Mouse (Mus musculus): ENCODE measurements around the gene Dagla. TPM values are rescaled to one million over a fixed set of nuclear protein-coding genes. Genes with fewer than 3 reads are reported as not detected.

The Dagla gene
- total and polyA plus RNA-seq, 2 experiments from 2014 or later = 0.60 to 0.92 TPM

GRCm38 (mm10) chr19:10205051-10205450, 99.6 kb downstream of the Dagla start:
- DNase-seq (ENCODE audit: low spot score) (no peak), ATAC-seq (ENCODE audit: insufficient read depth, low read depth) (no peak)
- Histone ChIP-seq H3K9me3 (replicated peaks; ENCODE audit: control insufficient read depth, low read length) (no peaks in the 10 kb centered on the region), H3K9ac (replicated peaks; ENCODE audit: low read depth, low read length) (no peak overlapping the region), H3K4me1 (ENCODE audit: control insufficient read depth, insufficient read depth) (peaks cover 9% of the 10 kb centered on the region; the same call in 1 of the 2 replicates), H3K4me3 (ENCODE audit: low read depth, low read length) (no peak overlapping the region; the same call in 1 of the 2 replicates), H3K27me3 (ENCODE audit: control insufficient read depth, insufficient read depth, low read length) (no peaks in the 10 kb centered on the region), H3K36me3 (replicated peaks; ENCODE audit: control insufficient read depth, insufficient read depth, low read length) (peaks cover 39% of the 10 kb centered on the region), H3K27ac (ENCODE audit: low read depth) (peak overlapping the region; percentile 75), H3K4me2 (ENCODE audit: low read depth, low read length) (peak overlapping the region; percentile 78; the same call in 1 of the 2 replicates)
- TF ChIP-seq EP300 (IDR thresholded peaks at IDR 0.05; ENCODE audit: low read depth) (no peak), CTCF (IDR thresholded peaks at IDR 0.05; ENCODE audit: low read depth) (no peak)
- 64% methylated on average over 6 of the region's 6 CpGs for WGBS

GRCm38 (mm10) chr19:10204616-10205001, 100.1 kb downstream of the Dagla start:
- ATAC-seq (ENCODE audit: insufficient read depth, low read depth) = peak; percentile 54; the same call in 1 of the 2 replicates
- WGBS = 2% methylated on average over 5 of the region's 5 CpGs
- H3K27ac ChIP-seq (ENCODE audit: low read depth) = peak overlapping the region; percentile 75
- peaks cover 42% of the 10 kb centered on the region for H3K36me3 ChIP-seq (replicated peaks; ENCODE audit: control insufficient read depth, insufficient read depth, low read length)
- peak overlapping the region; percentile 78 for H3K4me2 ChIP-seq (ENCODE audit: low read depth, low read length)
- H3K4me1 ChIP-seq (ENCODE audit: control insufficient read depth, insufficient read depth) = peaks cover 9% of the 10 kb centered on the region; the same call in 1 of the 2 replicates
- DNase-seq (ENCODE audit: low spot score) = peak; percentile 75
- peak overlapping the region; percentile 66 for H3K9ac ChIP-seq (replicated peaks; ENCODE audit: low read depth, low read length)
- H3K9me3 ChIP-seq (replicated peaks; ENCODE audit: control insufficient read depth, low read length) = no peaks in the 10 kb centered on the region
- H3K27me3 ChIP-seq (ENCODE audit: control insufficient read depth, insufficient read depth, low read length) = no peaks in the 10 kb centered on the region
- peak overlapping the region; percentile 75 for H3K4me3 ChIP-seq (ENCODE audit: low read depth, low read length)
- no peak for TF ChIP-seq EP300 (IDR thresholded peaks at IDR 0.05; ENCODE audit: low read depth)
- peak; percentile 40 for TF ChIP-seq CTCF (IDR thresholded peaks at IDR 0.05; ENCODE audit: low read depth)

- Histone ChIP-seq H3K4me3 (ENCODE audit: low read depth, low read length) (peak within 1 kb of the TSS; percentile 75), H3K9me3 (replicated peaks; ENCODE audit: control insufficient read depth, low read length) (no peaks in the 10 kb centered on the region), H3K4me2 (ENCODE audit: low read depth, low read length) (peak within 1 kb of the TSS; percentile 78), H3K36me3 (replicated peaks; ENCODE audit: control insufficient read depth, insufficient read depth, low read length) (peaks cover 43% of the 10 kb centered on the region), H3K27ac (ENCODE audit: low read depth) (peak within 1 kb of the TSS; percentile 75), H3K27me3 (ENCODE audit: control insufficient read depth, insufficient read depth, low read length) (no peaks in the 10 kb centered on the region), H3K9ac (replicated peaks; ENCODE audit: low read depth, low read length) (peak within 1 kb of the TSS; percentile 66), H3K4me1 (ENCODE audit: control insufficient read depth, insufficient read depth) (peaks cover 9% of the 10 kb centered on the region; the same call in 1 of the 2 replicates)
- DNase-seq (ENCODE audit: low spot score) (peak; percentile 88), ATAC-seq (ENCODE audit: insufficient read depth, low read depth) (peak; percentile 94)
- WGBS = under 1% methylated on average over 40 of the region's 40 CpGs
- TF ChIP-seq CTCF (IDR thresholded peaks at IDR 0.05; ENCODE audit: low read depth) (no peak), EP300 (IDR thresholded peaks at IDR 0.05; ENCODE audit: low read depth) (no peak)
These were observed 100.6 kb downstream of the Dagla start, which contains the start of the genes Tmem258 and Fen1 for GRCm38 (mm10) chr19:10203848-10204615. Tmem258 (plus strand) TSS chr19:10204014. Fen1 (minus strand) TSS chr19:10204169.

- ATAC-seq (ENCODE audit: insufficient read depth, low read depth) (peak; percentile 10; the same call in 1 of the 2 replicates), DNase-seq (ENCODE audit: low spot score) (no peak)
- Histone ChIP-seq H3K4me3 (ENCODE audit: low read depth, low read length) (peak overlapping the region; percentile 75), H3K27me3 (ENCODE audit: control insufficient read depth, insufficient read depth, low read length) (no peaks in the 10 kb centered on the region), H3K4me1 (ENCODE audit: control insufficient read depth, insufficient read depth) (peaks cover 5% of the 10 kb centered on the region; the same call in 1 of the 2 replicates), H3K4me2 (ENCODE audit: low read depth, low read length) (peak overlapping the region; percentile 78), H3K27ac (ENCODE audit: low read depth) (peak overlapping the region; percentile 75), H3K36me3 (replicated peaks; ENCODE audit: control insufficient read depth, insufficient read depth, low read length) (peaks cover 37% of the 10 kb centered on the region), H3K9ac (replicated peaks; ENCODE audit: low read depth, low read length) (peak overlapping the region; percentile 66), H3K9me3 (replicated peaks; ENCODE audit: control insufficient read depth, low read length) (no peaks in the 10 kb centered on the region)
- 2% methylated on average over 23 of the region's 23 CpGs for WGBS
- TF ChIP-seq EP300 (IDR thresholded peaks at IDR 0.05; ENCODE audit: low read depth) = no peak
- TF ChIP-seq CTCF (IDR thresholded peaks at IDR 0.05; ENCODE audit: low read depth) = no peak
These were observed 101.4 kb downstream of the Dagla start for GRCm38 (mm10) chr19:10203146-10203847.

- TF ChIP-seq CTCF (IDR thresholded peaks at IDR 0.05; ENCODE audit: low read depth) (peak; percentile 94), EP300 (IDR thresholded peaks at IDR 0.05; ENCODE audit: low read depth) (no peak)
- ATAC-seq (ENCODE audit: insufficient read depth, low read depth) (peak; percentile 58), DNase-seq (ENCODE audit: low spot score) (peak; percentile 70)
- WGBS = 26% methylated on average over 3 of the region's 3 CpGs
- no peak overlapping the region for H3K27ac ChIP-seq (ENCODE audit: low read depth)
- no peak overlapping the region for H3K9ac ChIP-seq (replicated peaks; ENCODE audit: low read depth, low read length)
- H3K4me1 ChIP-seq (ENCODE audit: control insufficient read depth, insufficient read depth) = peaks cover 5% of the 10 kb centered on the region; the same call in 1 of the 2 replicates
- H3K4me3 ChIP-seq (ENCODE audit: low read depth, low read length) = no peak overlapping the region
- no peaks in the 10 kb centered on the region for H3K27me3 ChIP-seq (ENCODE audit: control insufficient read depth, insufficient read depth, low read length)
- no peaks in the 10 kb centered on the region for H3K9me3 ChIP-seq (replicated peaks; ENCODE audit: control insufficient read depth, low read length)
- H3K36me3 ChIP-seq (replicated peaks; ENCODE audit: control insufficient read depth, insufficient read depth, low read length) = peaks cover 34% of the 10 kb centered on the region
- H3K4me2 ChIP-seq (ENCODE audit: low read depth, low read length) = no peak overlapping the region
These were observed 106.0 kb downstream of the Dagla start for GRCm38 (mm10) chr19:10198723-10199122.

Measured in heart, postnatal 0 days (tissue).